Mouse (Mus musculus) kidney, adult 9 months (tissue): Measurements from ENCODE around the gene Arhgap18.
A peak's percentile ranks its signal among the peaks of the same experiment; 100 is the strongest.

Experiments
- DNase-seq: peaks from one replicate; pipeline ENCODE4 v3.0.0; 2022

The Arhgap18 gene

DNA sequence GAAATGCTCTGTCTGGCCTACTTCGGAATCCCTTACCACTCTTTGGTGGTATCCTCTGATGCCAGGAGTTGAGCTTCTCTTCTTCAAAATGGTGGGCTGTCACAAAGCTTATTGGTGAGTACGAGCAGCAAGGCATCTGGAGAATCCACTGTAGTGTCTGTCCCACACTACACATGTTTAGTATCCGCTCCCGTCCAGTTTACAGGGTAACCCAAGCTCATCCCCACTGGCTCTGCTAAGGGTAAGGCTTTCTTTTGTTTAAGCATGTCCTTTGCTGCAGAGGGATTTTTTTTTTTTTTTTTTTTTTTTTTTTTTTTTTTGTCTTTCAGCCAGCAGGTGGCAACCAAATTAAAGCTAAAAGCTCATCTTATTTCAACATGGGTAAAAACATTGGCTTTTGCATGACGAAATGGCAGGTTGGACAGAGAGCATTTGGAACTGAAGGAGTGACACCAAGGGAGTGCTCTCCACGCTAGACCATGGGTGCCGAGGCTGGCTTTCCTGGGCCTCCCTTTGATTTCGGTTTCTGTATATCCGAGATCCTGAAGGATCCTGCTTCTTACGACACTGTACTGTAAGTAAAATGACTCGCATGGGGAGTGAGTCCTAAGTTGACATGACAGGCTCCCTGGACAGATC is at the start of gene Arhgap18:
TSS of gene Arhgap18 (plus strand) at position 493 of the 639 bp plus-strand sequence.
- DNase-seq: peak; percentile 26

DNA sequence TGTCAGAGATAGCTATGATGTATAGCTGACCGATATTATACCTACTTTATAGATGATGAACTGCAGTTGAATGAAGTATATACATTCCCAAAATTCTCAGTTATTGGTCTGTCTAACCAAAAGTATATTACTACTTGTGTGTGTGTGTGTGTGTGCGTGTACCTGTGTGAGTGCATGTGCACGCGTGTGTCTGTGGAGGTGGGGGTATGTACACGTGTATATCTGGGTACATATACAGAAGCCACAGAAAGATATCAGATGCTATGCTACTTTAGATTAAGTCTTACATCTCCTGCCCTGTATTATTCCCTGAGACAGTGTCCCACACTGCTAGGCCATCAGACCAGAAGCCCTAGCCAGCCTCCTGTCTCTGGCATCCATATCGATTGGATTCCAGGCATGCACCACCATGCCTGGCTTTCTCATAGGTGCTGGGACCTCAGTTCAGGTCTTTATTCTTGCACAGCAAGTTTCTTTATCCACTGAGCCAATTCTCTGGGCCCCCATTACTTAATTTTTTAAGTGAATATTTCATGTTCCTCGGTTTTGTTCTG is 42.7 kb upstream of the Arhgap18 start:
- DNase-seq: no peak

DNA sequence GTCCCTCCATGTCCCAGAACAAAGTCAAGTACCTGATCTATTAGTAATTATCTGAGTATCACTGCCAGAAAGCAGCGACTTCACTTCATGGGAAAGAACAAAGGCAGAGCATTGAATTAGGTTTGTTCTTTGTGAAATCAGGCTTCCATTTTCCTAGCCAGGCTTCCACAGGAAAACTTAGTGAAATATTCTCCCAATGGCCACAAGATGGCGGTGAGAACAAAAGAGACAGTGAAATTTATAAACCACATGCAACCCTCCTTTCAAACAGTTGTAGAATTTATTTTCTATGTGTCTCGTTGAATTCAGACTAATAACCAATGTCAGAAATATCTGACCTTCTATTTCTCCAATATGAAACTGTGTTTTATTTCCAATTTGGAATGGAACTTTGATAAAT is 42.2 kb upstream of the Arhgap18 start:
- peak; percentile 61 for DNase-seq

DNA sequence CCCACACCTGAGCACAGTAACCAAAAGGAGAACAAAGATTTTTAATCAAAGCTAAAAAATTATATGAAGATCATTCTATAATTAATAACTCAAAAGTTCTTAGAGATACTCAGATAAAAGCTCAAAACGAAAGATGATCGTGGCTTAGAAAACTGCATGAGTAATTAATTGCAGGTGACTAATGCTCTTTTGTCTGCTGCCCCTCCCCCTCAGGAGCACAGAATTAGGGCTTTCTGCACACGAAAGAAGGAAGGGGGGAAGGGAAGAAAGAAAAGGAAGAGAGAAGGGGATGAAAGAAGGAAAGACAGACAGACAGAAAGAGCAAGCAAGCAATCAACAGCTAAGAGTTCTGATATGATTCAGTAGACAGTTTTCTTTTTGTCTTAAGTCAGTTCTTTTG is 39.2 kb upstream of the Arhgap18 start:
- no peak for DNase-seq

DNA sequence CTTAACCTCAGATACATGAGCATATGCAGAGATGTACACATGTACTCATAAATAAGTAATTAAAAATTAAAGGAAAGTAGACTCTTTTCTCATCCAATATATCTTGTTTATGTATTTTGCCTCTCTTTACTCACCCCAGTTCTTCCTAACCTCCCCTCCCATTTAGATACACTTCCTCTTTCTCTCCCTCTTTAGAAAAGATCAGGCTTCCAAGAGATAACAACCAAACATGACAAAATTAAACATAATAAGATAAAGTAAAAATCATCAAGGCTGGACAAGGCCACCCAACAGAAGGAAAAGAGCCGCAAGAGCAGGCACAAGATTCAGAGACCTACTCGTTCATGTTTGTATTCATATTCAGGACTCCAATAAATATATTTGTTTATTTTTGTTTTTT is 28.5 kb upstream of the Arhgap18 start:
- no peak for DNase-seq

DNA sequence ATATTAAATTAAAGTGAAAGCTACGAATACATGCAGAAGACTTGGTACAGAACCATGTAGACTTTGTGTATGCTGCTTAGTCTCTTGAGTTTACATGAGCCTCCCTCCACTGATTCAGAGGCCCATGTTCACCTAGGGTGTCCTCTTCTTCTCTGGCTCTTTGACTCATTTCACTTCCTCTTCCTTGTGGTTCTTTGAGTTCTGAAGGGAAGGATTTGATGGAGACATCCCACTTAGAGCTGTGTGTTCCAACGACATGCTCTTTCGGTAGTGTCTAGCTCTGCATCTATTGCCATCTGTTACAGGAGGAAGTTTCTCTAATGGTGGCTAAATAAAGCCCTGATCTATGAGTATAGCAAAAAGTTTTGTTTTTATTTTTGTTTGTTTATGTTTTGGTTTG is 28.0 kb upstream of the Arhgap18 start:
- DNase-seq: no peak

GRCm38 (mm10) chr10:26750827-26751226 is 2.4 kb upstream of the Arhgap18 start:
- no peak for DNase-seq

- peak; percentile 86 for DNase-seq
Observed at GRCm38 (mm10) chr10:26752064-26752928, 925 bp upstream of the Arhgap18 start.

- DNase-seq: no peak
Observed at GRCm38 (mm10) chr10:26754006-26754405, 785 bp downstream of the Arhgap18 start.

GRCm38 (mm10) chr10:26757231-26757630 is 4.0 kb downstream of the Arhgap18 start:
- DNase-seq: no peak

- DNase-seq: no peak
Observed at GRCm38 (mm10) chr10:26759469-26759868, 6.2 kb downstream of the Arhgap18 start.

DNA sequence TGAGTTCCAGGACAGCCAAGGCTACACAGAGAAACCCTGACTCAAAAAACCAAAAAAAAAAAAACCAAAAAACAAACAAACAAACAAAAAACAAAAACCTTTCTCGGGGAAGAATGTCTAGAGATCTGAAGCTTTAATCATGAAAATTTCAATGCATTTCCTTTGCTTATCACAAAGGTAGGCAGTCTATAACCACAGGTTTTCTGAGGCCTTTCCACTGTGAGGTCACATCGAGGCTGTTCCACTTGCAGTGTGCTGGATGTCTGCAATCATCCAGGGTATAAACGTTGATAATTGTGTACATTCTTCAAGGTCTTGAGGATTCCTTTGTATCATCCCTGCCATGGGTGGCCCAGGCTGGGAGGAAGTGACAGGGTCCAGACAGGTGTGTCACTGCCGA is 7.9 kb downstream of the Arhgap18 start:
- DNase-seq: no peak

GRCm38 (mm10) chr10:26761991-26762903 is 9.0 kb downstream of the Arhgap18 start:
- DNase-seq: no peak

- DNase-seq: no peak
Observed at GRCm38 (mm10) chr10:26767196-26767595, 14.0 kb downstream of the Arhgap18 start.

GRCm38 (mm10) chr10:26768943-26769342 is 15.7 kb downstream of the Arhgap18 start:
- no peak for DNase-seq

DNA sequence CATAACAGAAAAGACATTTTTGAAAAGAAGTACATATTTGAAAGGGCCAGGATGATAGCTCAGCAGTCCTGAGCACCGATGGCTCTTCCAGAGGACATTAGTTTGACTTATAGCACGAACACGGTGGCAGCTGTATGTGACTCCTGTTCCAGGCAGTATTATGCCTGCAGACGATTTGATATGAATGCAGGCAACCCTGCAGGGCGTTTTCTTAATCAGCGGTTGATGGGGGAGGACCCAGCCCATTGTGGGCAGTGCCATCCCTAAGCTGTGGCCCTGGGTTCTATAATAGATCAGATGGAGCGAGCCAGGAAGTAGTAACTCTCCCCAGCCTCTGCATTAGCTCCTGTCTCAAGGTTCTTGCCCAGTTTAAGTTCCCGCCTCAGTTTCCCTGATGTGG is 16.8 kb downstream of the Arhgap18 start:
- DNase-seq: no peak

- DNase-seq: peak; percentile 95
Observed at GRCm38 (mm10) chr10:26771938-26772623, 18.9 kb downstream of the Arhgap18 start.

- peak; percentile 94 for DNase-seq
Observed at GRCm38 (mm10) chr10:26772624-26773540, 19.7 kb downstream of the Arhgap18 start.

DNA sequence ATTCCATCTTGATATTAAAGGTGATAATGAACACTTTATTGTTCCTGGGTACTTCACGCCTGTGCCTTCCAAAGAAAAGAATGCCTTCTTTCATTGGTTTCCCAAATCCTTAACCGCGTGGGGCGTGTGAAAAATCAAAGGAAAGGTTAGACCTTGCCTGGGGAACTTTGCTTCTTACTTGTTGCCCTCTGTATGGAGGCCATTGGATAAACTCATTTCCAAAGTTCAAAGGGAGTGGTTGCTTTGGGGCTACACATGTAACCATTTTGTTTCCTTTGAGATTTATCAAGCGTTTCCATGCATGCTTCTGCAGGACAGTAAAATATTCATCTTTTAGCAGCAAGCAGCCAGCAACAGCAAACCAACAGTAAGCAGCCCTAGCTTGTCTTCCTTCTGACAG is 20.3 kb downstream of the Arhgap18 start:
- DNase-seq: peak; percentile 71

- DNase-seq: peak; percentile 86
Observed at GRCm38 (mm10) chr10:26774266-26774665, 21.0 kb downstream of the Arhgap18 start.

DNA sequence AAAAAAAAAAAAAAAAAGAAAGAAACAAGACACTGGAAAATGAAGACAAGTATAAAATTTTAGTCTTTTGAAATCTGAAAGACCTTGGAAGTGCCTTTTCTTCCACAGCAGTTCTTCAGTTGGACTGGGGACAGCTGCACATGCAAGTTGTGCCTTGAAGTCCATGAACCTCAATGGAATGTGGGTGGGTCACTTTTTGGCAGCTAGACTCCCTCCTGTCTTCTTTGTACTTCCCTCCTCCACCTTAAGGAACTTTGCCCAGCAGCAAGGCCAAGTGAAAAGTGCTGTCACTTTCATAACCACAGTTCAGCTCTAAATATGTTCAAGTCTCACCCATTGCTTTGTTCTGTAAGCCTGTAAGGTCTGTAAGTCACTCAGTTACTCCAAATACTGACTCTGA is 23.2 kb downstream of the Arhgap18 start:
- peak; percentile 92 for DNase-seq
